Mouse (Mus musculus): Measurements from ENCODE around the gene Lenep.

The Lenep gene

GRCm38 (mm10) chr3:89380711-89381110 is 21.9 kb downstream of the Lenep start:
- CTCF ChIA-PET = interaction anchor here in 2 of 4 experiments (0.6 to 6.4 kb wide), 8 partner anchors 12 to 108 kb away, joined by 3 to 148 read pairs (median 4); partner anchors contain the start of gene Zbtb7b (in 1 of the 2)
- POLR2A ChIA-PET = interaction anchor here in 3 of 4 experiments (0.6 to 13.6 kb wide), 22 partner anchors 8 to 335 kb away, joined by 3 to 189 read pairs (median 6); partner anchors contain the start of genes Adam15 (in 2 of the 3), Zbtb7b (in 2 of the 3), Cks1b (in 1 of the 3) and Efna3 (in 1 of the 3)

GRCm38 (mm10) chr3:89380291-89380690 is 22.3 kb downstream of the Lenep start:
- CTCF ChIA-PET = interaction anchor here (0.6 to 6.4 kb wide), 10 partner anchors 11 to 101 kb away, joined by 3 to 148 read pairs (median 4); partner anchors contain the start of gene Zbtb7b (in 1 of the 4)
- POLR2A ChIA-PET = interaction anchor here in 2 of 4 experiments (0.6 to 13.6 kb wide), 22 partner anchors 9 to 154 kb away, joined by 3 to 189 read pairs (median 6); partner anchors contain the start of genes Adam15 (in 2 of the 2), Cks1b (in 2 of the 2), Shc1 (in 2 of the 2) and Zbtb7b (in 2 of the 2)

GRCm38 (mm10) chr3:89379388-89380131 is 23.0 kb downstream of the Lenep start:
- CTCF ChIA-PET = interaction anchor here (0.5 to 6.4 kb wide), 14 partner anchors 12 to 409 kb away, joined by 3 to 148 read pairs (median 5); partner anchors contain the start of genes Pmvk (in 1 of the 4), Thbs3 (in 1 of the 4) and Zbtb7b (in 1 of the 4)

DNA sequence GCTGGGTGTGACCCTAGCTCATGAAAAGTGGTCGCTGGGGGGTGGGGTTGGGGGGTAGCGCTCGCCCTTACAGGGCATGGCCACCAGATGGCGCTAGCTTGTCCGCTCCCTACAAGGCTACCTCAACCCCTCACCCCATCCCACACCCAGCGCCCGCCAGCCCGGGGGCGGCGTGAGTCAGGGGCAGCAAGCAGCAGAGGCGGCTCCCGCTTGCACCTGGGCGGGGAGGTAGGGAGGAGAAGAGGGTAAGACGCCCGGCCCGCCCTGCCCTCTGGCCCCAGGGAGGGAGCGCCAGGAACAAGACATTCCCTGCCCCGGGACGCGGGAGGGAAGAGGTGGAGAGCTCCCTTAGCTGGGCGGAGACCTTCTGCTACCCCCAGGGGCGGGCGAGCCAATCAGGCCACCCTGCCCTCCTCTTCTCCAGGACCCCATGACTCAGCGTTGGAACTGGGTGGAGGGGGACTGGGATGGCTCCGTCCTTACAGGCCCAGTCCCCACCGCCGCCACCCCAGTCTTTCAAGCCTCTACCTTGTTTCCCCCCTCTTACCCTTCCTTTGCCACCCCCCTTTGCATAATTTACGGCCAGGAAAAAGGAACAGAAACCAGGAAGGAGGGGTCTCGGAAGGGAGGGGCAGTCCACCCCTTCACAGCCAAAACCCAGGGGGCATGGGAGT is 24.1 kb downstream of the Lenep start:
- ChIA-PET CTCF (interaction anchor here (0.5 to 6.4 kb wide), 149 partner anchors 8 to 1433 kb away, joined by 3 to 148 read pairs (median 5); partner anchors contain the start of genes Adam15 (in 3 of the 4), Dcst1 (in 2 of the 4), Krtcap2 (in 2 of the 4) and Pmvk (in 2 of the 4)), POLR2A (interaction anchor here (0.6 to 13.6 kb wide), 57 partner anchors 8 to 1496 kb away, joined by 3 to 189 read pairs (median 4); partner anchors contain the start of genes Cks1b (in 3 of the 4), Shc1 (in 3 of the 4), Zbtb7b (in 3 of the 4) and Pbxip1 (in 2 of the 4))

More at GRCm38 (mm10) chr3:89379388-89380131, 23.0 kb downstream of the Lenep start:
- POLR2A ChIA-PET = interaction anchor here in 3 of 4 experiments (0.7 to 13.6 kb wide), 24 partner anchors 9 to 153 kb away, joined by 3 to 189 read pairs (median 6); partner anchors contain the start of genes Cks1b (in 3 of the 3), Shc1 (in 3 of the 3), Adam15 (in 2 of the 3) and Zbtb7b (in 2 of the 3)

- POLR2A ChIA-PET = interaction anchor here (0.6 to 13.6 kb wide), 50 partner anchors 9 to 1496 kb away, joined by 3 to 189 read pairs (median 4); partner anchors contain the start of genes Cks1b (in 3 of the 4), Shc1 (in 3 of the 4), Zbtb7b (in 3 of the 4) and Pbxip1 (in 2 of the 4)
Observed at GRCm38 (mm10) chr3:89377831-89378230, 24.8 kb downstream of the Lenep start.

GRCm38 (mm10) chr3:89373581-89374231 is 28.9 kb downstream of the Lenep start:
- POLR2A ChIA-PET = interaction anchor here (0.6 to 2.7 kb wide), 34 partner anchors 8 to 148 kb away, joined by 3 to 12 read pairs (median 4); partner anchors contain the start of genes Pbxip1 (in 3 of the 4), Dcst1 (in 2 of the 4), Adam15 (in 1 of the 4) and Flad1 (in 1 of the 4)
- CTCF ChIA-PET = interaction anchor here (0.5 to 1.7 kb wide), 12 partner anchors 9 to 224 kb away, joined by 3 to 20 read pairs (median 4); no protein-coding TSS in a partner anchor

More at GRCm38 (mm10) chr3:89377831-89378230, 24.8 kb downstream of the Lenep start:
- CTCF ChIA-PET = interaction anchor here (0.5 to 6.4 kb wide), 129 partner anchors 9 to 1432 kb away, joined by 3 to 148 read pairs (median 5); partner anchors contain the start of genes Adam15 (in 3 of the 4), Dcst1 (in 2 of the 4), Krtcap2 (in 2 of the 4) and Pmvk (in 2 of the 4)

GRCm38 (mm10) chr3:89367338-89367737 is 35.3 kb downstream of the Lenep start:
- POLR2A ChIA-PET = interaction anchor here in 3 of 4 experiments (0.5 to 3.0 kb wide), 12 partner anchors 11 to 791 kb away, joined by 3 to 19 read pairs (median 4); partner anchors contain the start of genes Adam15 (in 2 of the 3), Efna3 (in 1 of the 3) and Pbxip1 (in 1 of the 3)
- CTCF ChIA-PET = interaction anchor here in 2 of 4 experiments (0.8 to 1.8 kb wide), 3 partner anchors 11 to 114 kb away, joined by 3 to 7 read pairs (median 3); no protein-coding TSS in a partner anchor

DNA sequence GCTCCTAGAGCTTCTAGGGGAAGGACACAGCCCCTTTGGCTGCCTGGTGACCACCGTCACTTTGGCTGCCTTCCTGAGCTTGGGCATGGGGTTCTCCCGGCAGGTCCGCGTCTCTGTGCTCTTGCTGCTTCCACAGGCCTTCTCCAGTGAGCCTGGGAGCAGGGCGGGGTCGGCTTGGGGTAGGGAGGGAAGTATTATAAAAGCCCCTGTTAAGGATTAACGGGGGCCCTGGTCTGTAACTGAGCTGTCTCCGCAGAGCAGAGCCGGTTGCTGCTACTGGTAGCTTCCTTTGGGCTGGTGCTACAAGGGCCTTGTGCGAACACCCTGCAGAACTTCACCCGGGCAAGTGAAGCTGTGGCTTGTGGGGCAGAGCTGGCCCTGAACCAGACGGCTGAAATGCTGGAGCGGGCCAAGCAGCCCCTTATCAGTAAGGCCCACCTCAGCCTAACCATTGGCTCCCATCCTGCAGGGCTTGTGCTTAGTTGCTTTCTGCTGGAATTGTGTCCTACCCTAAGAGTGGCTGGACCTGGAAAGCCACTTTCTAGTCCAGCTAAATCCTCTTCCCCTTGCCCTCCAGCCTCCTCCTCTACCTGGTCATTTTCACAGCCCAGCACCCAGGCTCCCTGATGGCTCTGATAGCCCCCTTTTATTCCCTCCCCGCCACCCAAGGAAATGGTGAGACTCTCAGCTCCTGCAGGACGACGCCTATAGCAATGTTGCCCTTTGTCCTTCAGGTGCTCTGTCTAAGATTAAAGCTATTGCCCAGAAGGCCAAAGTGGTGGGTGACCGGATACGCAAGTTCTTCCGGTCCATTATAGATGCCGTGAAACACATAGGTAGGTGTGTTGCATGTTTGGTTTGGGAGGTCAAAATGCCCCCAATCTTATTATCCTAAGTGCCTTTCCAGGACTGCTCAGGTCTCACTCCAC is 36.8 kb downstream of the Lenep start:
- CTCF ChIA-PET = interaction anchor here (0.6 to 1.7 kb wide), 11 partner anchors 11 to 84 kb away, joined by 3 to 7 read pairs (median 3); partner anchors contain the start of gene Adam15 (in 2 of the 4)
- POLR2A ChIA-PET = interaction anchor here (0.6 to 3.0 kb wide), 26 partner anchors 8 to 544 kb away, joined by 3 to 19 read pairs (median 4); partner anchors contain the start of genes Adam15 (in 3 of the 4), Cks1b (in 1 of the 4), Hcn3 (in 1 of the 4) and Pbxip1 (in 1 of the 4)

DNA sequence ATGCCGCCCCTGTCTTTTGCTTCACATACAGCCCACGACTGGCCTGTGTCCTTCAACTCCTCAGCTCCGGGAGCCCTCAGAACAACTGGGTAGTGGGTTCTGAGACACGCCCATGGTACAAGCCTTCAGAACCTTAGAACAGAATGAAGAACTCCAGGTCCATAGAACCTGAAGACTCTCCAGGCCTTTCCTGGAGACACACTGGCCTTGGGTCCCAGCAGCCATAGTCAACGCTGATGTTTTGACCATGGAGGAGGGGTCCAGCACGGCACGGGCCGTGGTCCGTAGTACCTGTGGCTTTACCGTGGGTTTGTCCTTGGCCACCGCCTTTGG is 37.5 kb downstream of the Lenep start, which contains the start of gene Dcst1:
Dcst1 (minus strand) TSS at position 101 of the 333 bp plus-strand sequence.
- ChIA-PET POLR2A (interaction anchor here in 3 of 4 experiments (0.7 to 3.0 kb wide), 19 partner anchors 9 to 544 kb away, joined by 3 to 19 read pairs (median 4); partner anchors contain the start of genes Adam15 (in 2 of the 3), Cks1b (in 1 of the 3), Hcn3 (in 1 of the 3) and Pbxip1 (in 1 of the 3)), CTCF (interaction anchor here (1.0 to 1.7 kb wide), 8 partner anchors 10 to 85 kb away, joined by 3 to 7 read pairs (median 4); partner anchors contain the start of gene Adam15 (in 1 of the 4))

GRCm38 (mm10) chr3:89364631-89365030 is 38.0 kb downstream of the Lenep start:
- POLR2A ChIA-PET = interaction anchor here in 3 of 4 experiments (1.0 to 2.6 kb wide), 9 partner anchors 9 to 72 kb away, joined by 4 to 12 read pairs (median 5); partner anchors contain the start of genes Adam15 (in 2 of the 3), Cks1b (in 1 of the 3), Pbxip1 (in 1 of the 3) and Shc1 (in 1 of the 3)
- CTCF ChIA-PET = interaction anchor here (0.9 to 1.7 kb wide), 8 partner anchors 10 to 56 kb away, joined by 3 to 7 read pairs (median 4); no protein-coding TSS in a partner anchor

DNA sequence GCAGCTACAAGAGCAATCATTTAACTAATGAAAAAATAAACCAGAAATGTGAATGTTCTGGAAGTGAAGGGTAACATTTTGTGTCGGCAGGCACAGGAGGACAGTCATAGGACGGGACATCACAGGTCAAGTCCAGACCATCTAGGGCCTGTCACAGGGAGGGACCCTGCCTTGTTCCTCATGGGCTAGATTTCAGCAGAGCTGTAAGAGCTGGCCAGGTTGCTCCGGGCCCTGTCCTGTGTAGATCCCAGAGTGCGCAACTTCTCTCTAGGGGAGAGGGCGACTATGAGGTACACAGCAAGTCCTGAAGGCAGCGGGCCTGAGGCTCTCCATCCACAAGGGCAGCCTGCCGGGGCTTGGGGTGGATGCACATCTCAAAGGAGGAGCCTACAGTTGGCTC is 40.9 kb downstream of the Lenep start, which contains the start of gene Dcst2:
Dcst2 (plus strand) TSS at position 301 of the 400 bp plus-strand sequence.
- ChIA-PET CTCF (interaction anchor here in 2 of 4 experiments (0.6 kb wide), 2 partner anchors 16 to 225 kb away, joined by 5 to 9 read pairs; no protein-coding TSS in a partner anchor), POLR2A (interaction anchor here in 2 of 4 experiments (0.7 to 1.4 kb wide), 4 partner anchors 12 to 57 kb away, joined by 3 to 4 read pairs (median 4); partner anchors contain the start of genes Adam15 (in 1 of the 2), Cks1b (in 1 of the 2) and Shc1 (in 1 of the 2))

DNA sequence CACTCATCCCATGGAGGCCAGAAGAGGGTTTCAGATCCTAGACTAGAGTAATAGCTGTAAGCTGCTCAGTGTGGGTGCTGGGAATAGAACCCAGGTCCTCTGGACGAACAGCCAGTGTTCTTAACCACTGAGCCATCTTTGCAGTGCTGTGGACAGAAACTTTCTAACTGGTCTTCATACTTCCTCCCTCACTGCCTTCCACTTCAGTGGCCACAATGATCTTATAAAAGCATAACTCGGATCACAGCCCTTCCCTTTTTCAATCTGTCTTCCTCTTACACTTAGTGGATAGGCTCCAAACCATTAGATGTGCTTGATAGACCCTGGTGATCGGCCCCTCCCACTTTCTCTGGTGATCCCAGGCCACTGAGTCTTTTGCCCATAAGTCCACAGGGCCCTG is 42.4 kb downstream of the Lenep start:
- ChIA-PET POLR2A (interaction anchor here in 3 of 4 experiments (0.7 to 1.6 kb wide), 7 partner anchors 10 to 61 kb away, joined by 3 to 6 read pairs (median 3); partner anchors contain the start of gene Adam15 (in 1 of the 3)), CTCF (interaction anchor here in 2 of 4 experiments (0.5 to 1.4 kb wide), 7 partner anchors 10 to 193 kb away, joined by 3 to 5 read pairs (median 3); partner anchors contain the start of gene Adam15 (in 1 of the 2))

- CTCF ChIA-PET = interaction anchor here in 2 of 4 experiments (0.7 to 1.4 kb wide), 5 partner anchors 10 to 244 kb away, joined by 3 to 5 read pairs (median 4); partner anchors contain the start of gene Adam15 (in 1 of the 2)
- POLR2A ChIA-PET = interaction anchor here in 3 of 4 experiments (0.7 to 1.6 kb wide), 9 partner anchors 9 to 474 kb away, joined by 3 to 6 read pairs (median 3); partner anchors contain the start of genes Adam15 (in 1 of the 3) and Zbtb7b (in 1 of the 3)
Observed at GRCm38 (mm10) chr3:89359630-89360029, 43.0 kb downstream of the Lenep start.

DNA sequence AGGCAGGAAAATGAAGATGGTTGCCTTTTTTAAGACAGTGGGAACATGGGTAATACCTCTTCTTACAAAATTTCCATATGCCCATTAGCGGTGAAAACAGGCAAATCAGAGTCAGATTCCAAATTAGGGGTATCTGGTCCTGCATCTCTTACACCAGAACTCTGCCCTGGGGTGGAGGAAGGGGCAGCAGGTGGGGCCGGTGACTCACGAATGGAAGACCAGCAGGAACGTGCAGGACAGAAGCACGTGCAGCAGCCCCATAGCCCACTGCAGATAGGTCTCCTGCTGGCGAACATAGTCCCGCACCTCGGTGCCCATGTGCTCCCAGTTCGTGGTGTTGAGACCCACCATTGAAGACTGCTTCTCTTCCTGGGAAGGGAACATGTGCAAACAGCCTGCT is 46.6 kb downstream of the Lenep start:
- POLR2A ChIA-PET = interaction anchor here in 3 of 4 experiments (0.6 to 2.0 kb wide), 7 partner anchors 10 to 338 kb away, joined by 3 to 5 read pairs (median 3); partner anchors contain the start of genes Efna3 (in 1 of the 3) and Efna4 (in 1 of the 3)
- CTCF ChIA-PET = interaction anchor here in 1 of 4 experiments (2.1 to 4.1 kb wide), 2 partner anchors 22 to 39 kb away, joined by 15 to 16 read pairs; no protein-coding TSS in a partner anchor

Measured in embryonic stem cell, embryonic (primary cell).